Mouse (Mus musculus) stomach, embryonic 16.5 days (tissue): ENCODE results near the gene Adtrp. TPM values are rescaled to one million over a fixed set of nuclear protein-coding genes. Genes with fewer than 3 reads are reported as not detected.

Source experiments
- ATAC-seq: fragments of 200-750 bp; cut with Nextera tagmentation; 2 replicates; pipeline ENCODE4 v1.8.0; 2017; ENCODE audit warnings: moderate number of reproducible peaks, moderate TSS enrichment; ENCODE audit not compliant: insufficient read depth, low FRiP score
- H3K27ac ChIP-seq: fragments of 300-500 bp; sonication (generic); 2 replicates; pipeline ENCODE4 v1.5.1; 2014; ENCODE audit warnings: low read length
- H3K27me3 ChIP-seq: fragments of 300-500 bp; sonication (generic); 2 replicates; pipeline ENCODE4 v1.6.1; 2014; ENCODE audit warnings: low read length, control low read depth, mixed read lengths; ENCODE audit not compliant: control insufficient read depth, insufficient read depth
- H3K36me3 ChIP-seq: fragments of 300-500 bp; sonication (generic); 2 replicates; pipeline ENCODE4 v1.6.1; 2014; ENCODE audit warnings: low read length; ENCODE audit not compliant: control insufficient read depth, insufficient read depth
- H3K4me1 ChIP-seq: fragments of 300-500 bp; sonication (generic); 2 replicates; pipeline ENCODE4 v1.6.1; 2014; ENCODE audit warnings: low read length, control low read depth, mixed read lengths; ENCODE audit not compliant: control insufficient read depth, insufficient read depth
- H3K4me2 ChIP-seq: fragments of 300-500 bp; sonication (generic); 2 replicates; pipeline ENCODE4 v1.6.1; 2014; ENCODE audit warnings: low read depth, low read length, mixed read lengths
- H3K4me3 ChIP-seq: fragments of 300-500 bp; sonication (generic); replicated peaks from 2 replicates; pipeline ENCODE4 v1.5.1; 2014; ENCODE audit warnings: mild to moderate bottlenecking, low read length
- H3K9ac ChIP-seq: fragments of 300-500 bp; sonication (generic); 2 replicates; pipeline ENCODE4 v1.6.1; 2014; ENCODE audit warnings: low read length
- H3K9me3 ChIP-seq: fragments of 300-500 bp; sonication (generic); replicated peaks from 2 replicates; pipeline ENCODE4 v1.6.1; 2016; ENCODE audit warnings: low read length, control low read depth; ENCODE audit not compliant: control insufficient read depth
- WGBS: fragments of 180-500 bp; shearing (Covaris S2); extraction: QIAGEN DNeasy Blood & Tissue Kit; methylation state at CpG from one replicate; pipeline ENCODE4 v1.1.7; 2014; 5-methylcytosine and 5-hydroxymethylcytosine counted together
- polyA plus RNA-seq: library from polyadenylated mRNA; unstranded; fragments of >200 nt; fragmentation: Nextera tagmentation; extraction: Ambion mirVana; gene quantifications from 2 replicates; pipeline ENCODE4 v1.2.1, GENCODE M21; 2015

Gene Adtrp
- polyA plus RNA-seq, 1 experiment from 2014 or later = 5.6 TPM

- Histone ChIP-seq H3K27me3 (no peaks in the 10 kb centered on the region), H3K9ac (no peak overlapping the region), H3K4me2 (no peak overlapping the region), H3K27ac (no peak overlapping the region), H3K4me1 (no peaks in the 10 kb centered on the region), H3K36me3 (no peaks in the 10 kb centered on the region), H3K9me3 (no peaks in the 10 kb centered on the region), H3K4me3 (no peak overlapping the region)
- ATAC-seq = no peak
- WGBS = 74% methylated on average over 5 of the region's 5 CpGs
Observed at GRCm38 (mm10) chr13:41846516-41846915, 968 bp downstream of the Adtrp start.

- Histone ChIP-seq H3K27ac (no peak overlapping the region), H3K4me2 (no peak overlapping the region), H3K4me1 (no peaks in the 10 kb centered on the region), H3K4me3 (no peak overlapping the region), H3K9me3 (no peaks in the 10 kb centered on the region), H3K36me3 (no peaks in the 10 kb centered on the region), H3K27me3 (no peaks in the 10 kb centered on the region), H3K9ac (no peak overlapping the region)
- 54% methylated on average over 5 of the region's 5 CpGs for WGBS
- no peak for ATAC-seq
Observed at GRCm38 (mm10) chr13:41845013-41845412, 2.5 kb downstream of the Adtrp start.

- Histone ChIP-seq H3K9me3 (no peaks in the 10 kb centered on the region), H3K27me3 (no peaks in the 10 kb centered on the region), H3K27ac (no peak overlapping the region), H3K4me2 (no peak overlapping the region), H3K4me3 (no peak overlapping the region), H3K9ac (no peak overlapping the region), H3K36me3 (no peaks in the 10 kb centered on the region), H3K4me1 (no peaks in the 10 kb centered on the region)
- ATAC-seq = no peak
- 66% methylated on average over 4 of the region's 4 CpGs for WGBS
Observed at GRCm38 (mm10) chr13:41844071-41844470, 3.4 kb downstream of the Adtrp start.

- Histone ChIP-seq H3K27ac (no peak overlapping the region), H3K9ac (no peak overlapping the region), H3K4me3 (no peak overlapping the region), H3K4me1 (no peaks in the 10 kb centered on the region), H3K36me3 (no peaks in the 10 kb centered on the region), H3K27me3 (no peaks in the 10 kb centered on the region), H3K4me2 (no peak overlapping the region), H3K9me3 (no peaks in the 10 kb centered on the region)
- no peak for ATAC-seq
- 88% methylated on average over 8 of the region's 8 CpGs for WGBS
Observed at GRCm38 (mm10) chr13:41833614-41834139, 13.8 kb downstream of the Adtrp start.

GRCm38 (mm10) chr13:41828296-41828754 lies 19.2 kb downstream of the Adtrp start:
- peak; percentile 53; the same call in 1 of the 2 replicates for ATAC-seq
- WGBS = 86% methylated on average over 8 of the region's 8 CpGs
- Histone ChIP-seq H3K27me3 (no peaks in the 10 kb centered on the region), H3K4me2 (no peak overlapping the region), H3K9ac (no peak overlapping the region), H3K36me3 (no peaks in the 10 kb centered on the region), H3K4me3 (no peak overlapping the region), H3K27ac (no peak overlapping the region), H3K4me1 (no peaks in the 10 kb centered on the region), H3K9me3 (no peaks in the 10 kb centered on the region)

GRCm38 (mm10) chr13:41827581-41827980 lies 19.9 kb downstream of the Adtrp start:
- Histone ChIP-seq H3K4me2 (no peak overlapping the region), H3K4me1 (no peaks in the 10 kb centered on the region), H3K27ac (no peak overlapping the region), H3K9me3 (no peaks in the 10 kb centered on the region), H3K27me3 (no peaks in the 10 kb centered on the region), H3K4me3 (no peak overlapping the region), H3K9ac (no peak overlapping the region), H3K36me3 (no peaks in the 10 kb centered on the region)
- ATAC-seq = no peak
- 86% methylated on average over 5 of the region's 5 CpGs for WGBS

GRCm38 (mm10) chr13:41825379-41825966 lies 22.0 kb downstream of the Adtrp start:
- Histone ChIP-seq H3K36me3 (no peaks in the 10 kb centered on the region), H3K27me3 (no peaks in the 10 kb centered on the region), H3K4me3 (no peak overlapping the region), H3K9ac (no peak overlapping the region), H3K4me2 (no peak overlapping the region), H3K9me3 (no peaks in the 10 kb centered on the region), H3K27ac (no peak overlapping the region), H3K4me1 (0 out of 2 replicates have a peak, but pooled peaks cover under 1% of the 10 kb centered on the region)
- ATAC-seq = no peak
- WGBS = 65% methylated on average over 11 of the region's 11 CpGs

- no peak overlapping the region for H3K9ac ChIP-seq
- H3K27ac ChIP-seq = no peak overlapping the region
- no peaks in the 10 kb centered on the region for H3K9me3 ChIP-seq
- no peaks in the 10 kb centered on the region for H3K36me3 ChIP-seq
- ATAC-seq = no peak
- no peak overlapping the region for H3K4me3 ChIP-seq
- WGBS = 66% methylated on average over 3 of the region's 3 CpGs
- no peak overlapping the region for H3K4me2 ChIP-seq
- H3K4me1 ChIP-seq = 0 out of 2 replicates have a peak, but pooled peaks cover 3% of the 10 kb centered on the region
- no peaks in the 10 kb centered on the region for H3K27me3 ChIP-seq
Observed at GRCm38 (mm10) chr13:41823077-41823476, 24.4 kb downstream of the Adtrp start.

GRCm38 (mm10) chr13:41822617-41823016 lies 24.9 kb downstream of the Adtrp start:
- Histone ChIP-seq H3K4me3 (no peak overlapping the region), H3K9ac (no peak overlapping the region), H3K4me1 (0 out of 2 replicates have a peak, but pooled peaks cover 3% of the 10 kb centered on the region), H3K9me3 (no peaks in the 10 kb centered on the region), H3K4me2 (no peak overlapping the region), H3K36me3 (no peaks in the 10 kb centered on the region), H3K27ac (no peak overlapping the region), H3K27me3 (no peaks in the 10 kb centered on the region)
- 53% methylated on average over 2 of the region's 2 CpGs for WGBS
- no peak for ATAC-seq
